Mouse (Mus musculus) lung, adult 2 months (tissue): ENCODE data around the gene Tff3.

ENCODE experiments used
- CTCF ChIP-seq: fragments of 200-500 bp; IDR thresholded peaks from 2 replicates; pipeline ENCODE4 v1.5.1; 2011; ENCODE audit warnings: mild to moderate bottlenecking, low read length, control low read depth; ENCODE audit not compliant: insufficient read depth
- POLR2A ChIP-seq: fragments of 200-500 bp; IDR thresholded peaks from 2 replicates; pipeline ENCODE4 v1.6.1; 2011; ENCODE audit warnings: low read depth, mild to moderate bottlenecking, control low read depth, low read length, borderline replicate concordance; ENCODE audit errors: extremely low read depth

- TF ChIP-seq CTCF (no peak), POLR2A (no peak)
These were observed 21.1 kb downstream of the Tff3 start for GRCm38 (mm10) chr17:31108388-31108787.
